Mouse (Mus musculus) layer of hippocampus, postnatal 14 days (tissue): ENCODE measurements at regions not wholly inside any gene's neighbourhood (a gene's known extent, or its start where the extent isn't known, plus 50 kb on each side); places are given as distances from the start of the nearest gene placed in this dataset.

Experiments
- DNase-seq, 2 experiments: peaks; one replicate each; pipeline ENCODE4 v3.0.0; 2021 to 2022; ENCODE audit warnings: low spot score in 2 of 2, mixed read lengths in 1 of 2

DNA sequence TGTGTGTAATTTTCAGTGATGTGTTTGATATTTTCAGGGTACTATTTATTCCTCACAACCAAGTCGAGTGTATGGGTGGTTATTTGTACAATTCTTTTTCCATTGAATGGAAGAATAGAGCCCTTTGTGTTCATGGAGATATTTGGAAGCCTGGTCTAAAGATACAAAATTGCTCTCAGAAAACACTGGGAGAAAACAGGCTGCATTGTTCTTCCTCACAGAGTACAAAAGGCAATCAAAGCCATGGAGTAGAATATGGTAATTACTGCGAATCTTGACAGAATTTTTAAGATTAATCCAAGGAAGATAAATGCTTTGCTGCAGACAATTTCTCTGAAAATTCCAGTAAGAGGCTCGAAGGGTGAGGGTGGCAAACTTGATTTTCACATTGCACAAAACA lies 54.7 kb upstream of the Gnai1 start:
- no peak for DNase-seq
